Mouse (Mus musculus) layer of hippocampus, postnatal 25 days (tissue): ENCODE results near the gene Efemp1. TPM values are rescaled to one million over a fixed set of nuclear protein-coding genes. Genes with fewer than 3 reads are reported as not detected.

Source experiments
- DNase-seq, 2 experiments: peaks; one replicate each; pipeline ENCODE4 v3.0.0; 2022; ENCODE audit warnings: mixed read lengths in 2 of 2, low spot score in 1 of 2; ENCODE audit errors: extremely low spot score in 1 of 2
- total RNA-seq, 2 experiments: library from RNA; stranded (reverse); gene quantifications; 2 replicates each; pipeline ENCODE4 v1.2.3; 2021

Gene Efemp1
- 1 to 10 TPM; 5.3 to 5.6 TPM for total RNA-seq

GRCm38 (mm10) chr11:28853102-28853800, at the start of gene Efemp1:
TSS of gene Efemp1 (plus strand) at chr11:28853204.
- peak in 1 of 2 experiments; percentile 4 for DNase-seq

- DNase-seq, result peak in 1 of 2 experiments; percentile 45
These were observed 44.3 kb upstream of the Efemp1 start for GRCm38 (mm10) chr11:28808685-28809084.

- no peak for DNase-seq
These were observed 41.1 kb upstream of the Efemp1 start for GRCm38 (mm10) chr11:28811874-28812273.

- no peak for DNase-seq
These were observed 40.4 kb upstream of the Efemp1 start for GRCm38 (mm10) chr11:28812564-28812963.

- no peak for DNase-seq
These were observed 35.6 kb upstream of the Efemp1 start for GRCm38 (mm10) chr11:28817405-28817804.

- DNase-seq, result no peak
These were observed 26.1 kb upstream of the Efemp1 start for GRCm38 (mm10) chr11:28826950-28827349.

GRCm38 (mm10) chr11:28833809-28834208, 19.2 kb upstream of the Efemp1 start:
- DNase-seq, result no peak

GRCm38 (mm10) chr11:28835141-28835540, 17.9 kb upstream of the Efemp1 start:
- no peak for DNase-seq

- DNase-seq, result no peak
These were observed 3.2 kb upstream of the Efemp1 start for GRCm38 (mm10) chr11:28849841-28850240.

GRCm38 (mm10) chr11:28851645-28852044, 1.4 kb upstream of the Efemp1 start:
- no peak for DNase-seq

GRCm38 (mm10) chr11:28852361-28852919, 564 bp upstream of the Efemp1 start:
- DNase-seq, result no peak

- DNase-seq, result no peak
These were observed 6.1 kb downstream of the Efemp1 start for GRCm38 (mm10) chr11:28859125-28859524.

- DNase-seq, result no peak
These were observed 16.1 kb downstream of the Efemp1 start for GRCm38 (mm10) chr11:28869129-28869528.

- no peak for DNase-seq
These were observed 28.5 kb downstream of the Efemp1 start for GRCm38 (mm10) chr11:28881381-28881976.

GRCm38 (mm10) chr11:28883106-28883505, 30.1 kb downstream of the Efemp1 start:
- DNase-seq, result no peak

- no peak for DNase-seq
These were observed 36.5 kb downstream of the Efemp1 start for GRCm38 (mm10) chr11:28889538-28889937.

- no peak for DNase-seq
These were observed 38.5 kb downstream of the Efemp1 start for GRCm38 (mm10) chr11:28891515-28891914.

- DNase-seq, result no peak
These were observed 46.4 kb downstream of the Efemp1 start for GRCm38 (mm10) chr11:28899420-28899819.

GRCm38 (mm10) chr11:28904596-28904995, 51.6 kb downstream of the Efemp1 start:
- DNase-seq, result no peak

GRCm38 (mm10) chr11:28906288-28906687, 53.3 kb downstream of the Efemp1 start:
- DNase-seq, result no peak

GRCm38 (mm10) chr11:28908908-28909545, 56.0 kb downstream of the Efemp1 start:
- DNase-seq, result no peak
